Mouse (Mus musculus): Measurements from ENCODE around the gene Wbp11. TPM values are rescaled to one million over a fixed set of nuclear protein-coding genes. Genes with fewer than 3 reads are reported as not detected.

The Wbp11 gene
- polyA plus RNA-seq, 1 experiment, result 65.9 TPM

DNA sequence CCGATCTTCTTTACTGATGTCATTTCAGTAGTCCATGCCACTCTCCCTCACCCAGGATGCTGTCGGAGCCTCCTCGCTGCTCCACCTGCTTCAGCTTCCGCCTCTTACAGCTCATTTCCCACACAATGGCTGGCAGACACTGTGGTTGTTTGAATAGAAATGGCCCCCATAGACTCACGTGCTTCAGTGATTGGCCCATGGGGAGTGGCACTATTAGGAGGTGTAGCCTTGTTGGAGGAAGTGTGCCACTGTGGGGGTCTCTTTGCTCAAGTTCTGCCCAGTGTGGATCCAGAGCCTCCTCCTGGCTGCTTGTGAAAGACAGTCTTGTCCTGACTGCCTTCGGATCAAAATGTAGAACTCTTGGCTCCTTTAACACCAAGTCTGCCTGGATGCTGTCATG lies 32.2 kb downstream of the Wbp11 start:
- no peak for TF ChIP-seq CEBPB (IDR thresholded peaks at IDR 0.05; ENCODE audit: low read depth)
- no peak for TF ChIP-seq MYOG (IDR thresholded peaks at IDR 0.05; ENCODE audit: control insufficient read depth, extremely low read depth, insufficient read length)
- TF ChIP-seq CTCF (IDR thresholded peaks at IDR 0.05; ENCODE audit: control insufficient read depth, insufficient read depth, insufficient read length), result no peak
- TF ChIP-seq USF1 (IDR thresholded peaks at IDR 0.05; ENCODE audit: low read depth), result no peak
- no peak for TF ChIP-seq MAX (IDR thresholded peaks at IDR 0.05)
- Histone ChIP-seq H3K36me3 (ENCODE audit: control insufficient read depth, insufficient read depth) (no peaks in the 10 kb centered on the region), H3K79me3 (ENCODE audit: low read depth) (no peaks in the 10 kb centered on the region), H3K79me2 (ENCODE audit: control insufficient read depth, insufficient read depth) (no peaks in the 10 kb centered on the region), H3K4me3 (ENCODE audit: insufficient read depth, poor library complexity, severe bottlenecking) (no peak overlapping the region), H3K27me3 (ENCODE audit: control insufficient read depth, insufficient read depth, insufficient read length) (peaks cover 8% of the 10 kb centered on the region), H3ac (ENCODE audit: control insufficient read depth, insufficient read length, low read depth) (no peak overlapping the region)

GRCm38 (mm10) chr6:136795110-136795509 lies 32.9 kb downstream of the Wbp11 start:
- H3K4me3 ChIP-seq (ENCODE audit: insufficient read depth, poor library complexity, severe bottlenecking), result no peak overlapping the region
- H3K79me3 ChIP-seq (ENCODE audit: low read depth), result no peaks in the 10 kb centered on the region
- TF ChIP-seq MYOG (IDR thresholded peaks at IDR 0.05; ENCODE audit: control insufficient read depth, extremely low read depth, insufficient read length) (no peak), CEBPB (IDR thresholded peaks at IDR 0.05; ENCODE audit: low read depth) (no peak), MAX (IDR thresholded peaks at IDR 0.05) (no peak), FOSL1 (IDR thresholded peaks at IDR 0.05; ENCODE audit: insufficient read depth, low read length, poor library complexity, severe bottlenecking) (no peak), MYOD1 (IDR thresholded peaks at IDR 0.05; ENCODE audit: control insufficient read depth, insufficient read length, low read depth) (no peak), USF1 (IDR thresholded peaks at IDR 0.05; ENCODE audit: low read depth) (no peak), CTCF (IDR thresholded peaks at IDR 0.05; ENCODE audit: control insufficient read depth, insufficient read depth, insufficient read length) (no peak)
- peaks cover 8% of the 10 kb centered on the region for H3K27me3 ChIP-seq (ENCODE audit: control insufficient read depth, insufficient read depth, insufficient read length)
- no peaks in the 10 kb centered on the region for H3K36me3 ChIP-seq (ENCODE audit: control insufficient read depth, insufficient read depth)
- no peak overlapping the region for H3ac ChIP-seq (ENCODE audit: control insufficient read depth, insufficient read length, low read depth)
- no peaks in the 10 kb centered on the region for H3K79me2 ChIP-seq (ENCODE audit: control insufficient read depth, insufficient read depth)

- Histone ChIP-seq H3K4me3 (ENCODE audit: insufficient read depth, poor library complexity, severe bottlenecking) (no peak overlapping the region), H3K36me3 (ENCODE audit: control insufficient read depth, insufficient read depth) (no peaks in the 10 kb centered on the region), H3K27me3 (ENCODE audit: control insufficient read depth, insufficient read depth, insufficient read length) (peaks cover 8% of the 10 kb centered on the region), H3K79me2 (ENCODE audit: control insufficient read depth, insufficient read depth) (no peaks in the 10 kb centered on the region), H3ac (ENCODE audit: control insufficient read depth, insufficient read length, low read depth) (no peak overlapping the region), H3K79me3 (ENCODE audit: low read depth) (no peaks in the 10 kb centered on the region)
- TF ChIP-seq MAX (IDR thresholded peaks at IDR 0.05) (no peak), CTCF (IDR thresholded peaks at IDR 0.05; ENCODE audit: control insufficient read depth, insufficient read depth, insufficient read length) (no peak), CEBPB (IDR thresholded peaks at IDR 0.05; ENCODE audit: low read depth) (no peak), USF1 (IDR thresholded peaks at IDR 0.05; ENCODE audit: low read depth) (no peak), MYOD1 (IDR thresholded peaks at IDR 0.05; ENCODE audit: control insufficient read depth, insufficient read length, low read depth) (no peak), FOSL1 (IDR thresholded peaks at IDR 0.05; ENCODE audit: insufficient read depth, low read length, poor library complexity, severe bottlenecking) (no peak), MYOG (IDR thresholded peaks at IDR 0.05; ENCODE audit: control insufficient read depth, extremely low read depth, insufficient read length) (no peak)
These were observed 34.1 kb downstream of the Wbp11 start for GRCm38 (mm10) chr6:136793831-136794525.

DNA sequence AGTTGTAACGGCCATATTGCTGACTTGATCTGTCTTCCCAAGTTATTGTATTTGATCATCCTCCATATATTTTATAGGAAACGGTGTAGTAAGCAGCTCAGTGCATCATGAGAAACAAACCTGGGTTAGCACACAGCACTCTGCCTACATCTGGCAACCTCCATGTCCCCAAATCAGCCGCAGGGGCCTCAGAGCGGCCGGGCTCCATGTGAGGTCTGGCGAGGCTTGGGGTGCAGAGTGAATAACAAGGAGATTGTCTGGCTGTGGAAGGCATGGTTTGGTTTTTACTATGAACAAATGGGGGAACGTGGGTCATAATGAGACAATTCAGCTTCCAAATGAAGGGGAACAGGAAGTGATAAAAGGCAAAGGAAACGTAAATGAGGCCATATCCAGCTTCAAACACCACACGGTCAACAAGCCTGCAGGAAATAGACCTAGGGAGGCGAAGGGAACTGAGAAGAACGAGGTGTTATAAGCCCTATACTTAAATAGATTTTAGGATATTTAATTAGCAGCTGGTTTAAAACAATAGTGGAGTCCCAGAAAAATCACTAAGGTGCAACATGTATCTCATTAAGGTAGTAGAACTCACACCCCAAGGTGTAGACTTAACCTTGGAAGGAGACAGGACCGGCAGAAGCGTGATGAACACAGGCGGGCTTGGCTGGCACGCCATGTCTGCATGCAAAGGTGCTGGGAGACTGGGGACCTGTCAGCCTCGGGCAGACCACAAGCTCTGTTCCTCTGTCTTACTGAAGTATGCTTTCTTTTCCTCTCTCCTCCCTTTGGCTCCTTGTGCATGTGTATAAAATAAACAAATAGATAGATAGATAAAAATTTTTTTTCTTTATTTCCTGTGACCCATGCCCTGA lies 34.9 kb downstream of the Wbp11 start:
- TF ChIP-seq MAX (IDR thresholded peaks at IDR 0.05), result no peak
- no peak for TF ChIP-seq CEBPB (IDR thresholded peaks at IDR 0.05; ENCODE audit: low read depth)
- no peak overlapping the region for H3ac ChIP-seq (ENCODE audit: control insufficient read depth, insufficient read length, low read depth)
- H3K36me3 ChIP-seq (ENCODE audit: control insufficient read depth, insufficient read depth), result no peaks in the 10 kb centered on the region
- H3K79me3 ChIP-seq (ENCODE audit: low read depth), result no peaks in the 10 kb centered on the region
- no peak overlapping the region for H3K4me3 ChIP-seq (ENCODE audit: insufficient read depth, poor library complexity, severe bottlenecking)
- H3K27me3 ChIP-seq (ENCODE audit: control insufficient read depth, insufficient read depth, insufficient read length), result peaks cover 8% of the 10 kb centered on the region
- H3K79me2 ChIP-seq (ENCODE audit: control insufficient read depth, insufficient read depth), result no peaks in the 10 kb centered on the region

- Histone ChIP-seq H3K4me3 (ENCODE audit: insufficient read depth, poor library complexity, severe bottlenecking) (no peak overlapping the region), H3K36me3 (ENCODE audit: control insufficient read depth, insufficient read depth) (no peaks in the 10 kb centered on the region), H3K79me3 (ENCODE audit: low read depth) (no peaks in the 10 kb centered on the region), H3K79me2 (ENCODE audit: control insufficient read depth, insufficient read depth) (no peaks in the 10 kb centered on the region), H3ac (ENCODE audit: control insufficient read depth, insufficient read length, low read depth) (no peak overlapping the region), H3K27me3 (ENCODE audit: control insufficient read depth, insufficient read depth, insufficient read length) (peaks cover 8% of the 10 kb centered on the region)
- TF ChIP-seq MYOD1 (IDR thresholded peaks at IDR 0.05; ENCODE audit: control insufficient read depth, insufficient read length, low read depth) (no peak), MYOG (IDR thresholded peaks at IDR 0.05; ENCODE audit: control insufficient read depth, extremely low read depth, insufficient read length) (no peak), MAX (IDR thresholded peaks at IDR 0.05) (no peak), FOSL1 (IDR thresholded peaks at IDR 0.05; ENCODE audit: insufficient read depth, low read length, poor library complexity, severe bottlenecking) (no peak), USF1 (IDR thresholded peaks at IDR 0.05; ENCODE audit: low read depth) (no peak), CEBPB (IDR thresholded peaks at IDR 0.05; ENCODE audit: low read depth) (no peak), CTCF (IDR thresholded peaks at IDR 0.05; ENCODE audit: control insufficient read depth, insufficient read depth, insufficient read length) (no peak)
These were observed 38.6 kb downstream of the Wbp11 start for GRCm38 (mm10) chr6:136789391-136789971.
